8 mouse cellular contexts compared by ENCODE assay signal in genomic region chr17:35051156-35052086, GRCm38 (mm10). TPM values are rescaled to one million over a fixed set of nuclear protein-coding genes. Genes with fewer than 3 reads are reported as not detected.
DNase-seq lines count a peak whose midpoint lies in the region.

No protein-coding gene starts in this region.

- peak; percentile 85 to 92 for DNase-seq in B cell, adult 2 months
- peak; percentile 69 for DNase-seq in adipocyte (ENCODE audit: low spot score)
- peak; percentile 79 for DNase-seq in embryo, embryonic 9.5 days (ENCODE audit: extremely low spot score)
- DNase-seq in heart, adult 9 months (ENCODE audit: low spot score in 2 of 2): peak; percentile 92 to 95
- peak; percentile 85 for DNase-seq in kidney, adult 9 months
- DNase-seq in lung, postnatal 25 days (ENCODE audit: low spot score): peak; percentile 90
- DNase-seq in retina, postnatal 1 day: peak; percentile 82
- DNase-seq in frontal cortex, adult 2 months (ENCODE audit: extremely low spot score in 1 of 2, low spot score in 1 of 2): no peak

RNA-seq across cellular contexts. Expression of gene Clic1, which starts 1.7 kb away (rescaled TPM):
- polyA plus RNA-seq in frontal cortex, adult 2 months (2012; rRNA removed): 26.4 and 28.5 TPM in 2 replicates

RNA-seq across cellular contexts. Expression of gene Msh5, which starts 4.9 kb away (rescaled TPM):
- polyA plus RNA-seq in frontal cortex, adult 2 months (2012; rRNA removed): 1.5 and 2.0 TPM in 2 replicates

RNA-seq across cellular contexts. Expression of gene Ddah2, which starts 7.4 kb away (rescaled TPM):
- polyA plus RNA-seq in frontal cortex, adult 2 months (2012; rRNA removed): 40.8 and 42.8 TPM in 2 replicates

RNA-seq across cellular contexts. Expression of gene Ly6g6c, which starts 13.8 kb away (rescaled TPM):
- not detected in 2 replicates for polyA plus RNA-seq in frontal cortex, adult 2 months (2012; rRNA removed)

RNA-seq across cellular contexts. Expression of gene Mpig6b, which starts 14.6 kb away (rescaled TPM):
- polyA plus RNA-seq in frontal cortex, adult 2 months (2012; rRNA removed): 0.04 TPM in 2 replicates

Comparison
In these comparisons a context has a peak if more than half of its experiments do, and no peak if none do; other contexts are left out.
1. DNase-seq: peak in B cell, adult 2 months (2 of 2), adipocyte (single experiment), embryo, embryonic 9.5 days (single experiment), heart, adult 9 months (2 of 2), kidney, adult 9 months (single experiment), lung, postnatal 25 days (single experiment) and retina, postnatal 1 day (single experiment); none in frontal cortex, adult 2 months (0 of 2).